Mouse (Mus musculus) heart, adult 11 months (tissue): ENCODE data around the gene Nostrin.

Source experiments
- DNase-seq: peaks from one replicate; pipeline ENCODE4 v3.0.0; 2022

The Nostrin gene

DNA sequence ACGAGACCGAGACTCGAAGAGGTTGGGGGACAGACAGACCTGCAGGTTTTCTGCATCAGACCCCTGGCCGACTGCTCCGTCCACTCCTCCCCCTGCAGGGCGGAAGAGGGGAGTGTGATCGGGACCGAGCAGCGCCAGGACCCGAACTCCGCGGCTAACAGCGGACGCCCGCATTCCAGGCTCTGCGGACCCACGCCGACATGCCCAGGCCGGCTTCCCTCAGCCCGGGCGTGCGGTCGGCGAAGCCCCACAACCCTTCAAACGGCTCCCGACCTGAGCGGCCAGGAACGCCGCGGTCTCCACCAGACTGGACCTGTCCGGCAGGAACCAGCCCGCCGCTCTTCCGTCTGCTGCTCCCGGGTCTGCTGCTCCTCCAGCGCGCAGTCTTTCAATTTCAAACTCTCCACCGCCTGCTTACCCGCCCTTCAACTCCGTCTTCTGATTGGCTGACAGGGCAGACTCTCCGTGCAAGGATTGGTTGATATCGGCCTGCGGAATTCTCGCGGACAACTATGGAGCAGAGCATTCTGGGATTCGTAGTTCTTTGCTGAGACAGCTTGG is 70.3 kb downstream of the Nostrin start, which contains the start of gene Spc25:
Spc25 (minus strand) TSS at position 404 of the 561 bp plus-strand sequence.
- DNase-seq: peak; percentile 99

DNA sequence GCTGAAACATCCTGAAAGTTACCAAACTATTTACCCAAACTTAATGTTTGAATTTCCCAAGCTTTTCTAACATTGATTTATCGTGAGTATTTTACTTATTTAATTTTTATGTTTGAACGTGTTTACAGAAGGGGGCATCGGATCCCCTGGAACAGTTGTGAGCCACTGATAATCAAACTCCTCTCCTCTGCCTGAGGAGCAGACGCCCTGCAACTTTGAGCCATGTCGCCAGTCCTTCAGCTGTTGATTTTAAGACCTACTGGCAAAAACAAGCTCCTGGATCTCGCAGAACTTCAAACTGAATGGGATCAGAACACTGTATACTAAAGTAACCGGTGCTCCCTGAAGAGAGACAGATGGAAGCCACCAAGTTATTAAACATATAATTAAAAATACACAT is 70.9 kb downstream of the Nostrin start:
- peak; percentile 60 for DNase-seq

DNA sequence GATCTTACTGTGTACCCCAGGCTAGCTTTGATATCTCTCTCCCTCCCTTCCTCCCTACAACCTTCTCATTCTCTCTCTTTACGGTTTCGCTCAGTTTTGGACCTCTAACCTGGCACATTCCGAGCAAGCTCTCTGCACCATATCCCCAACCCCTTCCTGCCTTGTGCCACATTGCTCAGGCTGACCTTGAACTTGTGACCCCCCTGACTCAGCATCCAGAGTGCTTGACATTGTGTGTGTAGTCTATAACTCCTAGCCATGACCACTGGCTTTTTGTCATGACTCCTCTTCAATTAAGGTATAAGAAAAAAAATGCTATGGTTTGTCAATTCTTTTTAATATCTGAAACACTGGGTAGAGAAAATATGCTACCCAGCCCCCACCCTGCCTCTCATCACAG is 74.1 kb downstream of the Nostrin start:
- DNase-seq: peak; percentile 21

DNA sequence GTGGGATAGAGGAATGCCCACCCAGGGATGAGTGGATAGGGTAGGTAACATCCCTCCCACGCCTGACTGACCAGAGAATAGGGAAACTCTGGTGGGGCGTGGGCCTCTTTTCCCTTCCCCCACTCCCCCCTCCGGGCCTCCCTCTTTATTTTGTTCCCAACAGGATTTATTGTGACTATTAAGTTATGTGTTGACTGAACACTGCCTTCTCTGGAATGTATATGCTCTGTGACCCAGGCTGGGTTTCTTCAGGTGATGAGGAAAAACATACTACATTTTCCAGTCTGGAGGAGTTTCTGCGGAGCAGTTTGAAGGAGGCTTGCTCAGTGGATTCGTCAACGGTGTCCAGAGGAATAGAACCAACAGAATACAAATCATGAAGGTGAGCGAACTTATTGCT is 75.2 kb downstream of the Nostrin start, which contains the start of gene G6pc2:
G6pc2 (plus strand) TSS at position 301 of the 400 bp plus-strand sequence.
- DNase-seq: peak; percentile 72

DNA sequence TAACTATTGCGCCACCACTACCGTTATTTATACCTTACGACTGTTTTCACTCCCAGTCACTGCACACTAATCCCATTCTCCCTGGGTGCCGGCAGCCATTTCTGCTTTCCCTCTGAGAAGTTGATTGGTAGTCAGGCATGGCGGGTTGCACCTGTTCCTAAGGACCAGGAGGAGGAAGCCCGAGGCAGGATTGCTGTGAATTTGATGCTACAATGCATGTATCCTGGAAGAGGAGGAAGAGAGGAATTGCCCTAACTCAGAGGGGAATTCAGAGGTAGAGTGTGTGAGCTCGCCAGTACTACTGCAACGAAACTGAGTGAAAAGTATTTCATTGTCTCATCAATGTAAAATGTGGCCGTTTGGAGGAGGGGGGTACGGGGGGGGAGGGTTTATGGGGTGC is 77.1 kb downstream of the Nostrin start:
- DNase-seq: peak; percentile 71

DNA sequence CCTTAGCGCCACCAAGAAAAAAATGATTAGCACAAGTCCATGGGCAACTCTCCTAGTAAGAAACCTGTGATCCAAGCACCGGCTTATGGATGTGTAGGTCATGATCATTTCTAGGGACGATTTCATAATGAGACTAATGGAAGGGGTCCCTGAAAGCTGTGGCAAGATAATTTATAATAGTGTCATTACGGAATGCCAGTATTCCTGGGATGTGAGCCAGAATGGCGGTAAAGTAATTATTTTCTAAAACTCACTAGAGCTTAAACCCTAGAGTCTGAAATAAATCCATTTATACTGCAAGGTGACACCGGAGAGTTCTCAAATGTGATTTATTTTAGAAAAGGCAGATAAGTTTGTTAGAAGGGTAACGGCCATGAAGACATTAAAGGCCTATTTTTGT is 79.6 kb downstream of the Nostrin start:
- no peak for DNase-seq

DNA sequence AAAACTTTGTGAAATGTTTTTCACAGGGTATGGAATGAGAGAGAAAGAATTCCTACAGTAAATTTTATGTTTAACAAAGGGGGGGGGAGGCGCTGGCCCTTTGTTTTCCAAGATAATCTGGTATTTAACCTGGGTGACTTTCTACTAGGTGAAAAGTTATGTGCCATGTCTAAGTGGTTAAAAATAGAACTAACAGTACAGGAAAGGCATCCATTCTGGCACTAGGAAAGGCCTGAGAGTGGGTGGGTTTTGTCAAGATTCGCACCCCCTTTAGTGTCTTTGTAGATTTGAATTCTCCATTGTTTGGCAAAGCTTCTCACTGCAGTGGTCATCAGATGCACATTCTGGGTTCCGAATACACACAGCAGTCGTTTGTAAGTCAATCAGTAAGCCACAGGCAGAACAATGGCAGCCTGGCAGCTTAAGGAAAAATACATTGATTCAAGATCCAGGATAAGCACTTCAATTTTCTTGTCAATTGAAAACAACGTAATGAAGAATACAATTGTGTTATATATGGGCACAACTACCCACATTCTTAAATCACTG is 86.3 kb downstream of the Nostrin start:
- DNase-seq: peak; percentile 75

DNA sequence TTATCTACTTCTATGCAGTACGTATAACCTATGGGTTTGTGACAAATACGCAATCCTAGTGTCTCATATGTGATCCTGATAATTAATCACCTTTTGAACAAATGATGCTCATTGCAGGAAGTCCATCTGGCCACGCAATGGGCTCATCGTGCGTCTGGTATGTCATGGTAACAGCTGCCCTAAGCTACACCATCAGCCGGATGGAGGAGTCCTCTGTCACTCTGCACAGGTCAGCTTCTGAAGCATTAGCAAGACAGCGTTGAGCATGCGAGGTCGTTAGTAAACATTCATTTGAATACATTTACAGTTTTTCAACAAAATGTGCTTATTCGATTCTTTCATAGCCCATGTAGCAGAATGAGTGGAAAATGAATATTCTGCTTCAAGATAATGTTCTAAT is 87.2 kb downstream of the Nostrin start:
- DNase-seq: no peak

DNA sequence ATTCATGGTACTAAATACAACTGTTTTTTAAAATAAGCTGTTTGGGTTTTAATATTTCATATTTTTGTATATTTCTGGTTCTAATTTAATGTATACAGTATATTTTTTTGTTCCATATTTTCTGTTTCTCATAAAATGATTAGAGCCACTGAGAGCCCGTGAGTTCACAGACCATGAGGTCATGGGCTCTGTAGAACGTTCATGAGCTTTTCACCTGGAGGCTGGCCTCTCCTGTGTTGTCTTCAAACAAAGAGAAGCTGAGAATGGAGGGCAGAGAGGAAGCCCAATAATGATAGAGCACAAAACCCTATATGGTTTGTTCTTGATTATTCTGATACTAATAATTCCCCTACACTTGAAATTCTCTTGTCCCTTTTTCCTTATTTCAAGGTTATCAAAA is 89.1 kb downstream of the Nostrin start:
- no peak for DNase-seq

DNA sequence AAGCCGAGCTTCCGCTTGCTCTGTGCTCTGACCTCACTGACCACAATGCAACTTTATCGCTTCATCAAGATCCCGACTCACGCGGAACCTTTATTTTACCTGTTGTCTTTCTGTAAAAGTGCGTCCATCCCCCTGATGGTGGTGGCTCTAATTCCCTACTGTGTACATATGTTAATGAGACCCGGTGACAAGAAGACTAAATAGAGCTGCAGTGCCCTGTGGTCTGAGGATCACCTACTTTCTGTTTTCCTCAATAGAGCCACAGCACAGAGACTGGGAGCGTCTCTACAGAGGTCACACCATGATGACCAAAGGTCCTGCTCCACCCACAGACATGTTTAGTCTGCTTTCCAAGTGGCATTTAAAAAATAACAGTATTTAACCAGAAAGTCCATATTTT is 91.3 kb downstream of the Nostrin start:
- DNase-seq: no peak

DNA sequence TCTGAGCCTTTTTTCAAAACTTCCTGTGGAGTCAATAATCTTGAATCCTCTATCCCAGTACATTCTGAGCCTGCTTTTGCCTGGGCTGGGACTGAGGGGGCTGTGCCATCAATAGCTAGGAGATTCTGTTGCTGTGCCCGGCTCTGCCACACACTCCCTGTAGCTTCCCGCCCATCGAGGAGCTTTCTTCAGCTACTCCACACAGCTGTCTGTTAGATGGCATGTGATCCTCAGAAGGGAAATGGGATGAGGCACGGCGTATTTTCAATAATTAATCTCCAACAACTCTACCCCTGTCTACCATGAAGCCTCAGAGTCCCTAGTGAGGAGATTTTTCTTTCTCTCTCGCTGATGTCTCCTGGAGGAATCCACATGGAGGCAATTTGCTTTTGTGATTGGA is 93.0 kb downstream of the Nostrin start:
- DNase-seq: no peak

DNA sequence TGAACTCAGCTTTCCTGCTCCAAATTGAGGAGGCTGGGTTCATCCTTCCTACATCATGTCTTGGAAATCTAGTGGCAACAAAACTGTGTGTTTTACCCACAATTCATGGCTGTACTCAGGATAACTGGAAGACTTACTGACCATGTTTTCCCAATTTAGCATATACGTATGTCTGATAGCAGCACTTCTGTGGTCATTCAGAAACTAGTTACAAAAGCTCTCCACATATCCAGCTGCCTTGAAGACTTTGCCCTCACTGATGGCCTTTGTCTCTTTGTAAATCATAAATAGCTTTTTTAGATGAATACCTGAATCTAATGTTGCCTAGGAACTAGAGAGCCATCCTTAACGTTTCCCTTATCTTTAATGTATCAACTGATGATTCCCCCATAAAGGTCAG is 94.5 kb downstream of the Nostrin start:
- DNase-seq: no peak

DNA sequence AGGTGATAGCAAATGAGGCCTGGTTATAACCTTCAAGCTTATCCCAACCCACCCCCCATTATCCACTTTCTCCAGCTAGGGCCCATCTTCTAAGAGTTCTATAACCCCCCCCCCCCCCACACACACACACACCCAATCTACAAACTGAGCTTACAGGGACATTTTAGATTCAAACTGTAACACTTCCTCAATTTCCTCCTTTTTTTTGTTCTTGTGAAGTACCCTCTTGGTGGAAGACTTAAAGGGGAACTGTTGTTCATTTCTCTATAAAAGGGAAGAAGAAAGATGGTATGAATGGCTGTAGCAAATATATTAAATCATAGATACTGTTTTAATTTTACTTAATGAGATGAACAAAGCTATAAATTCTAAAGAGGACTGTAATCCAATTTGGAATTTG is 96.5 kb downstream of the Nostrin start:
- DNase-seq: no peak

DNA sequence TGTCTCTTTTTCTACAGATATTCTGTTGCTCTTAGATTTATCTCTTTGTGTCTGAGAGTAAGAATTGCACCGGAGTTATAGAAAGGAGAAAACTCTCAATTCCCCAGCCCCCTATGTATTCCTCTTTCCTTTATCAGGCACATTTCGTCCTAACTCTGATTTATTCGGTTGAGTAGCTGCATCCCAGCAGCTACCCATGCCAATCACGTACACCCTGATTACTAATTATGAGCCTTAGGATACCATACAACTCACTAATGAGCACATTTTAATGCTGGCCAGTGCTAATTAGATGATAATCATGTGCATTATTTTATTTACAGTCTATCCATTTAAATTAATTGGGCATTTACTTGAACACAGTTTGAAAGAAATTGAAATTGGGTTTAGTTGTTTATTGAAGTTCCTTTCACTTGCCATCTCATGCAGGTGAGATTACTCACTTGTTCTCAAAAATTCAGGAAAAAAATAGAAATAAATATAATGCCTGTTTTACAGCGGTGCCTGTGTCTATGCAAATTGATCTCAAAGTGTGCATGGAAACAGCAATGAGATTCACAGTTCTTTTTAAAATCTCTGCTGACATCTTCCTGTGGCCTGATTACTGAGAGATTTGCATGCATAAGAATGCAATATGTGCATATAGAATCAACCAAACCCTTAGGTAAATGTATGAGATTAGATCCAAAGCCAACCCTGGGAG is 99.5 kb downstream of the Nostrin start:
- no peak for DNase-seq
